Mouse (Mus musculus) thymus, adult 18-20 months (tissue): ENCODE data around the gene Spred1.
"Not testable (repeated sequence)": the region's sequence is repeated elsewhere in the genome, so short reads cannot be mapped to it uniquely, and the experiment has no call there.

ENCODE experiments used
- DNase-seq, 2 experiments: peaks; one replicate each; pipeline ENCODE4 v3.0.0; 2022; ENCODE audit warnings: mixed read lengths in 2 of 2

Spred1 gene

GRCm38 (mm10) chr2:117120246-117121211 is 645 bp upstream of the Spred1 start:
- peak; percentile 70 to 82 for DNase-seq

- DNase-seq = no peak
Observed at GRCm38 (mm10) chr2:117121984-117122605, 921 bp downstream of the Spred1 start.

- DNase-seq = peak in 1 of 2 experiments; percentile 31
Observed at GRCm38 (mm10) chr2:117122701-117123337, 1.6 kb downstream of the Spred1 start.

- DNase-seq = no peak
Observed at GRCm38 (mm10) chr2:117123701-117124100, 2.5 kb downstream of the Spred1 start.

- DNase-seq = no peak
Observed at GRCm38 (mm10) chr2:117124839-117125238, 3.7 kb downstream of the Spred1 start.

- no peak for DNase-seq
Observed at GRCm38 (mm10) chr2:117129156-117129555, 8.0 kb downstream of the Spred1 start.

GRCm38 (mm10) chr2:117131041-117131440 is 9.9 kb downstream of the Spred1 start:
- DNase-seq = not testable (repeated sequence)

GRCm38 (mm10) chr2:117131910-117132309 is 10.7 kb downstream of the Spred1 start:
- no peak for DNase-seq

GRCm38 (mm10) chr2:117133541-117133940 is 12.4 kb downstream of the Spred1 start:
- DNase-seq = no peak

- DNase-seq = no peak
Observed at GRCm38 (mm10) chr2:117137751-117138150, 16.6 kb downstream of the Spred1 start.

GRCm38 (mm10) chr2:117138932-117139331 is 17.8 kb downstream of the Spred1 start:
- no peak for DNase-seq

GRCm38 (mm10) chr2:117139977-117140376 is 18.8 kb downstream of the Spred1 start:
- DNase-seq = no peak

- no peak for DNase-seq
Observed at GRCm38 (mm10) chr2:117143106-117143505, 21.9 kb downstream of the Spred1 start.

- no peak for DNase-seq
Observed at GRCm38 (mm10) chr2:117146026-117146425, 24.9 kb downstream of the Spred1 start.

- no peak for DNase-seq
Observed at GRCm38 (mm10) chr2:117146617-117147016, 25.4 kb downstream of the Spred1 start.

GRCm38 (mm10) chr2:117152161-117152560 is 31.0 kb downstream of the Spred1 start:
- no peak for DNase-seq

- no peak for DNase-seq
Observed at GRCm38 (mm10) chr2:117168379-117168778, 47.2 kb downstream of the Spred1 start.

- DNase-seq = no peak
Observed at GRCm38 (mm10) chr2:117169037-117169436, 47.9 kb downstream of the Spred1 start.

- no peak for DNase-seq
Observed at GRCm38 (mm10) chr2:117172981-117173380, 51.8 kb downstream of the Spred1 start.

- no peak for DNase-seq
Observed at GRCm38 (mm10) chr2:117176066-117176465, 54.9 kb downstream of the Spred1 start.

- DNase-seq = no peak
Observed at GRCm38 (mm10) chr2:117176937-117177336, 55.8 kb downstream of the Spred1 start.

GRCm38 (mm10) chr2:117180250-117180885 is 59.2 kb downstream of the Spred1 start:
- DNase-seq = peak; percentile 33 to 35

GRCm38 (mm10) chr2:117185587-117185986 is 64.4 kb downstream of the Spred1 start:
- no peak for DNase-seq
